Mouse (Mus musculus): ENCODE results near the gene C130050O18Rik. TPM values are rescaled to one million over a fixed set of nuclear protein-coding genes. Genes with fewer than 3 reads are reported as not detected.
A peak's percentile ranks its signal among the peaks of the same experiment; 100 is the strongest.
"Not testable (repeated sequence)": the region's sequence is repeated elsewhere in the genome, so short reads cannot be mapped to it uniquely, and the experiment has no call there.

The C130050O18Rik gene
- polyA plus RNA-seq, 1 experiment: 8.1 TPM

DNA sequence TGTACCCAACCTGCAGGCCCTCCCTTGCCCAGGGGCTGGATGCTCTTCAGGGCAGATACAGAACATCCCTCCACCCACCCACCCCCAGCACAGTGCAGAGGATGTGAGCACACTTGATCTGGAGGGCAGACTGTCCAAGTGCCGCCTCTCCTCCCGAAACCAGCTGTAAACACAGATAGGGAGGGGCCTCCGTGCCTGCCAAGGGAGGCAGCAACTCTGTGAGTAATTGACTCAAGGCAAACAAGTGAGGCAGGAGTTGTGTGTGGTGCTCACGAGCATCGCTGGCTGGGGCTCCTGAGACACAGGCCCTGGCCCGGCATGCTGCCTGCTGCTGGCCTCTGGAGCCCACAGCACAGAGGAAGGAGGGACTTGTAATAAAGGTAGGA is 15.4 kb upstream of the C130050O18Rik start:
- no peak overlapping the region for H3K4me3 ChIP-seq (ENCODE audit: extremely low read depth, insufficient read depth, insufficient read length)
- H3K27me3 ChIP-seq (ENCODE audit: control insufficient read depth, insufficient read depth, low read length): no peaks in the 10 kb centered on the region
- TF ChIP-seq POLR2A (IDR thresholded peaks at IDR 0.05; ENCODE audit: low read depth, low read length): no peak
- H3K4me1 ChIP-seq (ENCODE audit: control insufficient read depth, insufficient read depth, insufficient read length): peaks cover 24% of the 10 kb centered on the region
- DNase-seq (ENCODE audit: low read depth in 1 of 2, low spot score in 2 of 2): no peak
- peak overlapping the region; percentile 76 for H3K27ac ChIP-seq (ENCODE audit: insufficient read depth, low read length)
- WGBS: 60% methylated on average over 6 of the region's 6 CpGs
- peaks cover 30% of the 10 kb centered on the region for H3K36me3 ChIP-seq (ENCODE audit: control insufficient read depth, insufficient read depth, low read length)

DNA sequence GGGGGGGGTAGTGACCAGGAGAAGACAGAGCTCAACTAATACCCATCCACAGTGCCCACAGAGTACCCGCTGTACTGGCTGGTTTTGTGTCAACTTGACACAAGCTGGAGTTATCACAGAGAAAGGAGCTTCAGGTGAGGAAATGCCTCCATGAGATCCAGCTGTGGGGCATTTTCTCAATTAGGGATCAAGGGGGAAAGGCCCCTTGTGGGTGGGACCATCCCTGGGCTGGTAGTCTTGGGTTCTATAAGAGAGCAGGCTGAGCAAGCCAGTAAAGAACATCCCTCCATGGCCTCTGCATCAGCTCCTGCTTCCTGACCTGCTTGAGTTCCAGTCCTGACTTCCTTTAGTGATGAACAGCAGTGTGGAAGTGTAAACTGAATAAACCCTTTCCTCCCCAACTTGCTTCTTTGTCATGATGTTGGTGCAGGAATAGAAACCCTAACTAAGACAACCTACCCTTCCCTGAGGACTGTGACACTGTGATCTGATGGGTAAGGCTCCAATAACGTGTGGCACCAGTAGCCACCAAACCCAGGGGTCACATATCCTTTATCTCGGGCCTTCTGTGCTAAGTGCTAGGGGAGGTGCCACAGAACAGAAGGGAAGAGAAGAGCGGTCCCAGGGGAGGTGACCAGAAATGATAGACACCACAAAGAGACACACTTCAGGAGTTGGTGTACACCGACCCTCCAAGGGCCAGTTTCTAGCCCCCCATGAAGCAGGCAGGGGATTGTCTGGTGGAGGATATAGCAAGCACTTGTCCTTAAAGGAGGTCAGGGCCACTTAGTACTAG is 14.6 kb upstream of the C130050O18Rik start:
- peaks cover 23% of the 10 kb centered on the region for H3K4me1 ChIP-seq (ENCODE audit: control insufficient read depth, insufficient read depth, insufficient read length)
- H3K27me3 ChIP-seq (ENCODE audit: control insufficient read depth, insufficient read depth, low read length); H3K4me3 ChIP-seq (ENCODE audit: extremely low read depth, insufficient read depth, insufficient read length); DNase-seq (ENCODE audit: low read depth in 1 of 2, low spot score in 2 of 2): not testable (repeated sequence)
- H3K27ac ChIP-seq (ENCODE audit: insufficient read depth, low read length): peak overlapping the region; percentile 20; the same call in 1 of the 2 replicates
- peaks cover 31% of the 10 kb centered on the region for H3K36me3 ChIP-seq (ENCODE audit: control insufficient read depth, insufficient read depth, low read length)
- 55% methylated on average over 5 of the region's 5 CpGs for WGBS

DNA sequence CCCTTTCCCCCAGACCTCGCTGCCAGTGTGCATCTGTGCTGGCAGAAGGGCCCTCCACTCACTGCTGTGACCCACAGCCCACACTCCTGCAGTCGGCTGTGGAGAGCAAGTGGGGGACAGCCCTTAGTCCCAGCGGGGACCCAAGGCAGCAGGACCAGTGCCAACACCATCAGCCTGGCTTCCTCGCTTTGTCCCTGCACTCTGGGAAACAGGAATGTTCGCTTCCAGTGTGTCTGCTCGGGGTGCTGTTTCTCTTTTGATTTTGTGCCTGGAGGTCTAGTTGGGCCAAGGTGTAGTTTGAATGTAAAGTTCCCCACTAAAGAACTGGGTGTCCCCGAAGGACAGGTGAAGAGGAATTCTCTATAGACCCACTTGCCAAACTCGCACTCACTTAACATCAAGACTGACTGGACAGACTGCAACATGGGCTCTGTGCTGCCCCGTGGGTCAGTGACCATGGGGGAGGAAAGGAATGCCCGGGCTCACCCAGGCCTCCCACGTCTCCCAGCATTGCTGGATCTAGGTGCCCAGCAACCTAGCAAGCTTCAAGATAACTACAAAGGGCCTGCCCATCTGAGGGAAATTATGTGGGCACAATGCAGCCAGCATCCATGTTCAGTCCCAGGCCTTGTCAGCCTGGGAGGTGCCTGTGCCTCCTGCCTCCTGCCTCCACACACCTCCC is 13.6 kb upstream of the C130050O18Rik start:
- H3K36me3 ChIP-seq (ENCODE audit: control insufficient read depth, insufficient read depth, low read length): peaks cover 29% of the 10 kb centered on the region
- 86% methylated on average over 11 of the region's 11 CpGs for WGBS
- no peaks in the 10 kb centered on the region for H3K27me3 ChIP-seq (ENCODE audit: control insufficient read depth, insufficient read depth, low read length)
- TF ChIP-seq POLR2A (IDR thresholded peaks at IDR 0.05; ENCODE audit: low read depth, low read length) (no peak), CTCF (IDR thresholded peaks at IDR 0.05; ENCODE audit: extremely low read depth, insufficient read depth, insufficient read length, insufficient replicate concordance) (no peak)
- peaks cover 17% of the 10 kb centered on the region for H3K4me1 ChIP-seq (ENCODE audit: control insufficient read depth, insufficient read depth, insufficient read length)
- no peak overlapping the region; the same call in 1 of the 2 replicates for H3K27ac ChIP-seq (ENCODE audit: insufficient read depth, low read length)
- H3K4me3 ChIP-seq (ENCODE audit: extremely low read depth, insufficient read depth, insufficient read length): no peak overlapping the region
- no peak for DNase-seq (ENCODE audit: low read depth in 1 of 2, low spot score in 2 of 2)

DNA sequence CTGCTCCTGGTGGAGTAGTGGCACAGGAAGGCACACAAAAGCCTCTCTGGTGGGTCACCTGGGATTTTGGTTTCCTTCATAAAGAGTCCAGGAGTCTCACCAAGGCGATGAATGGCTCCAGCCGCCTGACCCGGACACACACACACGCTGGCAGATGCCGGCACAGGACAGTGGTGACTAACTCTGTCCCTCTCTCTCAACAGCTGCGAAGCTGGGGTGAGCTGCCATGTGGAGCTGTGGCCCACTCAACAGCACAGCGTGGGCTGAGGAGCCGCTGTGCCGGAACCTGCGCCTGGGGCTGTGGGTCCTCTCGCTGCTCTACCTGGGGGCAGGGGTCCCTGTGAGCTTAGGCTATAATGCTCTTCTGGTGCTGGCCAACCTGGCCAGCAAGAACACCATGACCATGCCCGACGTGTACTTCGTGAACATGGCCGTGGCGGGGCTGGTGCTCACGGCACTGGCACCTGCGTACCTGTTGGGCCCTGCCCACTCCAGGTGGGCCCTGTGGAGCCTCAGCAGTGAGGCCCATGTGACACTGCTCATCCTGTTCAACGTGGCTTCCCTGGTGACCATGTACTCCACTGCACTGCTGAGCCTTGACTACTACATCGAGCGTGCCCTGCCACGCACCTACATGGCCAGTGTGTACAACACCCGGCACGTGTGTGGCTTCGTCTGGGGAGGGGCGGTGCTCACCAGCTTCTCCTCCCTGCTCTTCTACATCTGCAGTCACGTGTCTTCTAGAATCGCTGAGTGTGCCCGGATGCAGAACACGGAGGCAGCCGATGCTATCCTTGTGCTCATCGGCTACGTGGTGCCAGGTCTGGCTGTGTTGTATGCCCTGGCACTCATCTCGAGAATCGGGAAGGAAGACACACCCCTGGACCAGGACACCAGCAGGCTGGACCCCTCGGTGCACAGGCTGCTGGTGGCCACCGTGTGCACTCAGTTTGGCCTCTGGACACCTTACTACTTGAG is 12.6 kb upstream of the C130050O18Rik start:
- H3K36me3 ChIP-seq (ENCODE audit: control insufficient read depth, insufficient read depth, low read length): peaks cover 29% of the 10 kb centered on the region
- no peak overlapping the region for H3K27ac ChIP-seq (ENCODE audit: insufficient read depth, low read length)
- H3K4me1 ChIP-seq (ENCODE audit: control insufficient read depth, insufficient read depth, insufficient read length): peaks cover 16% of the 10 kb centered on the region
- no peak for DNase-seq (ENCODE audit: low read depth in 1 of 2, low spot score in 2 of 2)
- H3K27me3 ChIP-seq (ENCODE audit: control insufficient read depth, insufficient read depth, low read length): no peaks in the 10 kb centered on the region
- no peak overlapping the region for H3K4me3 ChIP-seq (ENCODE audit: extremely low read depth, insufficient read depth, insufficient read length)
- 91% methylated on average over 37 of the region's 37 CpGs for WGBS
- TF ChIP-seq POLR2A (IDR thresholded peaks at IDR 0.05; ENCODE audit: low read depth, low read length) (no peak), CTCF (IDR thresholded peaks at IDR 0.05; ENCODE audit: extremely low read depth, insufficient read depth, insufficient read length, insufficient replicate concordance) (no peak)

DNA sequence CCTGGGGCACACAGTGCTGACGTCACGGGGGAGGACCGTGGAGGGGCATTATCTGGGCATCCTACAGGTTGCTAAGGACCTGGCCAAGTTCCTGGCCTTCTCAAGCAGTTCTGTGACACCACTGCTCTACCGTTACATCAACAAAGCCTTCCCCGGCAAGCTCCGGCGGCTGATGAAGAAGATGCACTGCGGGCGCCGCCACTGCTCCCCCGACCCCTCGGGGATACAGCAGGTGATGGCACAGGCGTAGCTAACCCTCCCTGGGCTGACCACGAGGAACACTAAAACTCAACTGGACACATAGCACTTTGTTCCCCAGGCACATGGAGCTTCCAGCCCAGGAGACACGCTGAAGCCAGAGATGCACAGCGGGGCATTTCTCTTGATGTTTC is 11.9 kb upstream of the C130050O18Rik start:
- WGBS: 94% methylated on average over 16 of the region's 16 CpGs
- no peak for TF ChIP-seq CTCF (IDR thresholded peaks at IDR 0.05; ENCODE audit: extremely low read depth, insufficient read depth, insufficient read length, insufficient replicate concordance)
- no peak for TF ChIP-seq POLR2A (IDR thresholded peaks at IDR 0.05; ENCODE audit: low read depth, low read length)
- no peak for DNase-seq (ENCODE audit: low read depth in 1 of 2, low spot score in 2 of 2)
- H3K36me3 ChIP-seq (ENCODE audit: control insufficient read depth, insufficient read depth, low read length): peaks cover 28% of the 10 kb centered on the region
- no peak overlapping the region for H3K4me3 ChIP-seq (ENCODE audit: extremely low read depth, insufficient read depth, insufficient read length)
- H3K27ac ChIP-seq (ENCODE audit: insufficient read depth, low read length): no peak overlapping the region
- H3K4me1 ChIP-seq (ENCODE audit: control insufficient read depth, insufficient read depth, insufficient read length): peaks cover 17% of the 10 kb centered on the region
- H3K27me3 ChIP-seq (ENCODE audit: control insufficient read depth, insufficient read depth, low read length): no peaks in the 10 kb centered on the region

DNA sequence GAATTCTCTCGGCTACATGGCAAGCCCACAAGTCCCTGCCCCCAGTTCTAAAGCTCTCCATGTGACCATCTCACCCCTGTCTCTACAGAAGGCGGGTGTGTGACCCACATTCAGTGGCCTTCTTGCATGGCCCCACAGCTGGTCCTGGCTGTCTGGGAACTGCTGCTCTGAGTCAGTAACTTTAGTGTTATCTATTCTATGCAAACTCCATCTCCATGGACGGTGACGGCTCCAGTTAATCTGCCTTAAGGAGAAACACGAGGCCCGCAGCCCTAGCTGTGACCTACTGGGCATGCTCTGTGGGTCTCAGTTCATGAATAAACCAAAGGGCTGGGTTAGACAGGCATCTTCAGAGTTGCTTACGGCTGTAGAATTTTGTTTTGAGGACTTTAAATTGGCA is 10.7 kb upstream of the C130050O18Rik start:
- no peaks in the 10 kb centered on the region for H3K27me3 ChIP-seq (ENCODE audit: control insufficient read depth, insufficient read depth, low read length)
- H3K36me3 ChIP-seq (ENCODE audit: control insufficient read depth, insufficient read depth, low read length): peaks cover 22% of the 10 kb centered on the region
- no peak for TF ChIP-seq POLR2A (IDR thresholded peaks at IDR 0.05; ENCODE audit: low read depth, low read length)
- no peak for TF ChIP-seq CTCF (IDR thresholded peaks at IDR 0.05; ENCODE audit: extremely low read depth, insufficient read depth, insufficient read length, insufficient replicate concordance)
- H3K4me3 ChIP-seq (ENCODE audit: extremely low read depth, insufficient read depth, insufficient read length): no peak overlapping the region
- H3K4me1 ChIP-seq (ENCODE audit: control insufficient read depth, insufficient read depth, insufficient read length): peaks cover 12% of the 10 kb centered on the region; the same call in 1 of the 2 replicates
- no peak overlapping the region for H3K27ac ChIP-seq (ENCODE audit: insufficient read depth, low read length)
- DNase-seq (ENCODE audit: low read depth in 1 of 2, low spot score in 2 of 2): no peak
- WGBS: 81% methylated on average over 7 of the region's 7 CpGs
